Mouse (Mus musculus): ENCODE results near the gene Mettl6. TPM values are rescaled to one million over a fixed set of nuclear protein-coding genes. Genes with fewer than 3 reads are reported as not detected.

The Mettl6 gene
- polyA plus RNA-seq, 1 experiment from 2014 or later, result 47.3 TPM

- H3K36me3 ChIP-seq (ENCODE audit: control insufficient read depth, insufficient read depth), result no peaks in the 10 kb centered on the region
- 0 out of 2 replicates have a peak, but pooled peaks cover 3% of the 10 kb centered on the region for H3K27me3 ChIP-seq (ENCODE audit: control insufficient read depth, insufficient read depth, low read length)
- H3K9me3 ChIP-seq (replicated peaks; ENCODE audit: control insufficient read depth, low read length), result no peaks in the 10 kb centered on the region
- no peak overlapping the region for H3K4me3 ChIP-seq (ENCODE audit: low read length)
- no peak overlapping the region for H3K9ac ChIP-seq (ENCODE audit: low read length)
- peak overlapping the region; percentile 51 for H3K4me2 ChIP-seq (ENCODE audit: low read depth, low read length)
- ATAC-seq (replicated peaks; ENCODE audit: extremely low read depth, insufficient read depth, low FRiP score), result no peak
- H3K4me1 ChIP-seq (ENCODE audit: control insufficient read depth, insufficient read depth, low read length), result peaks cover 50% of the 10 kb centered on the region
- peak overlapping the region; percentile 50 for H3K27ac ChIP-seq (ENCODE audit: low read length)
- WGBS, result 39% methylated on average over 4 of the region's 4 CpGs
These were observed 62.4 kb downstream of the Mettl6 start for GRCm38 (mm10) chr14:31432424-31432823.

DNA sequence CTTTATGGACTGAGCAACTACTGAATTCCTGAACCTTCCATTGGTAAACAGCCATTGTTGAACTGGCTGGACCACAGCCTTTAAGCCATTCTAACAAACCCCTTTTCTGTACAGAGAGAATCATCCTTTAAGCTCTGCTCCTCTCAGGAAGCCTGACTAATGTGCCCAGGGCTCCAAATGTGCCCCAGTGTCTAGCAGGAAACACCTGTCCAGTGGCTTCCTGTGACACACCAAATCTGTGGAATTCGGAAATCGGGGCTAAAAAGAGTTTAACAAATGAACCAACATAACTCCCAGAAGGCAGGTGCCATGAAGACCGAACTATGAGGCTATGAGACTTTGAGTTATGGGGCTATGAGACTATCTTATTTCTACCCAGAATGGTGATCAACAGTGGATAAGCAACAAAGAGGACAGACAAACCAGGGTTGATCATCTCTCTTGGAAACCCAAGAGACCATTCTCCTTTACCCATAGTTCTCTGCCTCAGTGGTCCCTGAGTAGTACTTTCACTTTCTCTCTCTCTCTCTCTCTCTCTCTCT lies 63.0 kb downstream of the Mettl6 start:
- H3K4me2 ChIP-seq (ENCODE audit: low read depth, low read length), result peak overlapping the region; percentile 51
- peak overlapping the region; percentile 51 for H3K27ac ChIP-seq (ENCODE audit: low read length)
- no peak overlapping the region for H3K9ac ChIP-seq (ENCODE audit: low read length)
- ATAC-seq (replicated peaks; ENCODE audit: extremely low read depth, insufficient read depth, low FRiP score), result no peak
- no peaks in the 10 kb centered on the region for H3K36me3 ChIP-seq (ENCODE audit: control insufficient read depth, insufficient read depth)
- H3K4me3 ChIP-seq (ENCODE audit: low read length), result no peak overlapping the region
- H3K4me1 ChIP-seq (ENCODE audit: control insufficient read depth, insufficient read depth, low read length), result peaks cover 52% of the 10 kb centered on the region
- no peaks in the 10 kb centered on the region for H3K27me3 ChIP-seq (ENCODE audit: control insufficient read depth, insufficient read depth, low read length)
- no peaks in the 10 kb centered on the region for H3K9me3 ChIP-seq (replicated peaks; ENCODE audit: control insufficient read depth, low read length)
- WGBS, result 73% methylated on average over 3 of the region's 3 CpGs

- Histone ChIP-seq H3K4me1 (ENCODE audit: control insufficient read depth, insufficient read depth, low read length) (peaks cover 43% of the 10 kb centered on the region), H3K4me3 (ENCODE audit: low read length) (peak overlapping the region; percentile 8; the same call in 1 of the 2 replicates), H3K27ac (ENCODE audit: low read length) (peak overlapping the region; percentile 81), H3K36me3 (ENCODE audit: control insufficient read depth, insufficient read depth) (0 out of 2 replicates have a peak, but pooled peaks cover 8% of the 10 kb centered on the region), H3K9ac (ENCODE audit: low read length) (peak overlapping the region; percentile 30), H3K4me2 (ENCODE audit: low read depth, low read length) (peak overlapping the region; percentile 49), H3K27me3 (ENCODE audit: control insufficient read depth, insufficient read depth, low read length) (no peaks in the 10 kb centered on the region), H3K9me3 (replicated peaks; ENCODE audit: control insufficient read depth, low read length) (peaks cover 7% of the 10 kb centered on the region)
- no peak for ATAC-seq (replicated peaks; ENCODE audit: extremely low read depth, insufficient read depth, low FRiP score)
- WGBS, result 25% methylated on average over 5 of the region's 5 CpGs
These were observed 65.8 kb downstream of the Mettl6 start for GRCm38 (mm10) chr14:31429004-31429395.

GRCm38 (mm10) chr14:31428211-31429003 lies 66.4 kb downstream of the Mettl6 start:
- Histone ChIP-seq H3K4me1 (ENCODE audit: control insufficient read depth, insufficient read depth, low read length) (peaks cover 43% of the 10 kb centered on the region), H3K27ac (ENCODE audit: low read length) (peak overlapping the region; percentile 81), H3K4me2 (ENCODE audit: low read depth, low read length) (peak overlapping the region; percentile 49), H3K9ac (ENCODE audit: low read length) (peak overlapping the region; percentile 30; the same call in 1 of the 2 replicates), H3K27me3 (ENCODE audit: control insufficient read depth, insufficient read depth, low read length) (no peaks in the 10 kb centered on the region), H3K4me3 (ENCODE audit: low read length) (peak overlapping the region; percentile 8), H3K36me3 (ENCODE audit: control insufficient read depth, insufficient read depth) (0 out of 2 replicates have a peak, but pooled peaks cover 8% of the 10 kb centered on the region), H3K9me3 (replicated peaks; ENCODE audit: control insufficient read depth, low read length) (peaks cover 7% of the 10 kb centered on the region)
- ATAC-seq (replicated peaks; ENCODE audit: extremely low read depth, insufficient read depth, low FRiP score), result peak; percentile 43; the same call in 1 of the 2 replicates
- WGBS, result 22% methylated on average over 15 of the region's 15 CpGs

Other genes with a start within 250 kb of the Mettl6 start
- 9.5 TPM in 2 replicates for gene Phf7, start 243.7 kb downstream of the Mettl6 start, polyA plus RNA-seq (2015; fragmentation: Nextera tagmentation; extraction: Ambion mirVana)
- 54.5 and 56.4 TPM in 2 replicates for gene Bap1, start 243.6 kb downstream of the Mettl6 start, polyA plus RNA-seq (2015; fragmentation: Nextera tagmentation; extraction: Ambion mirVana)
- 0.54 and 0.92 TPM in 2 replicates for gene Dnah1, start 171.1 kb downstream of the Mettl6 start, polyA plus RNA-seq (2015; fragmentation: Nextera tagmentation; extraction: Ambion mirVana)
- gene Capn7, start 158.4 kb downstream of the Mettl6 start, polyA plus RNA-seq (2015; fragmentation: Nextera tagmentation; extraction: Ambion mirVana), result 40.3 and 41.9 TPM in 2 replicates
- 25.8 and 26.4 TPM in 2 replicates for gene Sh3bp5, start 59.0 kb downstream of the Mettl6 start, polyA plus RNA-seq (2015; fragmentation: Nextera tagmentation; extraction: Ambion mirVana)
- 13.0 and 14.7 TPM in 2 replicates for gene Eaf1, start 641 bp downstream of the Mettl6 start, polyA plus RNA-seq (2015; fragmentation: Nextera tagmentation; extraction: Ambion mirVana)
- gene Colq, start 96.3 kb upstream of the Mettl6 start, polyA plus RNA-seq (2015; fragmentation: Nextera tagmentation; extraction: Ambion mirVana), result 16.3 and 18.8 TPM in 2 replicates
- 0.87 and 4.3 TPM in 2 replicates for gene Gm49387, start 145.8 kb upstream of the Mettl6 start, polyA plus RNA-seq (2015; fragmentation: Nextera tagmentation; extraction: Ambion mirVana)
- 23.4 and 24.2 TPM in 2 replicates for gene Btd, start 146.0 kb upstream of the Mettl6 start, polyA plus RNA-seq (2015; fragmentation: Nextera tagmentation; extraction: Ambion mirVana)
- gene Hacl1, start 146.2 kb upstream of the Mettl6 start, polyA plus RNA-seq (2015; fragmentation: Nextera tagmentation; extraction: Ambion mirVana), result 9.8 and 14.3 TPM in 2 replicates

All from heart, embryonic 16.5 days (tissue).